Mouse (Mus musculus) liver, embryonic 15.5 days (tissue): Measurements from ENCODE around the gene Tspear. TPM values are rescaled to one million over a fixed set of nuclear protein-coding genes. Genes with fewer than 3 reads are reported as not detected.
"Not testable (repeated sequence)": the region's sequence is repeated elsewhere in the genome, so short reads cannot be mapped to it uniquely, and the experiment has no call there.

ENCODE experiments used
- ATAC-seq: fragments of 200-750 bp; cut with Nextera tagmentation; 2 replicates; pipeline ENCODE4 v1.8.0; 2017; ENCODE audit warnings: moderate number of reproducible peaks, mild to moderate bottlenecking, moderate library complexity; ENCODE audit not compliant: insufficient read depth
- H3K27ac ChIP-seq: fragments of 300-500 bp; sonication (generic); replicated peaks from 2 replicates; pipeline ENCODE4 v1.5.1; 2015; ENCODE audit warnings: mild to moderate bottlenecking, inconsistent platforms
- H3K27me3 ChIP-seq: fragments of 300-500 bp; sonication (generic); 2 replicates; pipeline ENCODE4 v1.6.1; 2015; ENCODE audit warnings: mild to moderate bottlenecking, inconsistent platforms
- H3K36me3 ChIP-seq: fragments of 300-500 bp; sonication (generic); replicated peaks from 2 replicates; pipeline ENCODE4 v1.6.1; 2015; ENCODE audit warnings: moderate library complexity, mild to moderate bottlenecking, inconsistent platforms
- H3K4me1 ChIP-seq: fragments of 300-500 bp; sonication (generic); replicated peaks from 2 replicates; pipeline ENCODE4 v1.6.1; 2015; ENCODE audit warnings: inconsistent platforms
- H3K4me2 ChIP-seq: fragments of 300-500 bp; sonication (generic); 2 replicates; pipeline ENCODE4 v1.6.1; 2015; ENCODE audit warnings: moderate library complexity, mild to moderate bottlenecking, inconsistent platforms
- H3K4me3 ChIP-seq: fragments of 300-500 bp; sonication (generic); replicated peaks from 2 replicates; pipeline ENCODE4 v1.5.1; 2015; ENCODE audit warnings: mild to moderate bottlenecking, inconsistent platforms
- H3K9ac ChIP-seq: fragments of 300-500 bp; sonication (generic); 2 replicates; pipeline ENCODE4 v1.6.1; 2015; ENCODE audit warnings: moderate library complexity, mild to moderate bottlenecking, inconsistent platforms
- H3K9me3 ChIP-seq: fragments of 300-500 bp; sonication (generic); replicated peaks from 2 replicates; pipeline ENCODE4 v1.6.1; 2016; ENCODE audit warnings: inconsistent platforms
- WGBS: fragments of 180-500 bp; shearing (Covaris S2); methylation state at CpG from one replicate; pipeline ENCODE4 v1.1.7; 2015; ENCODE audit warnings: mixed read lengths; ENCODE audit not compliant: insufficient replicate concordance; 5-methylcytosine and 5-hydroxymethylcytosine counted together
- polyA plus RNA-seq: library from polyadenylated mRNA; unstranded; fragments of >200 nt; fragmentation: Nextera tagmentation; extraction: Ambion mirVana; gene quantifications from 2 replicates; pipeline ENCODE4 v1.2.1, GENCODE M21; 2015

The Tspear gene
- polyA plus RNA-seq, 1 experiment from 2014 or later, result not detected

DNA sequence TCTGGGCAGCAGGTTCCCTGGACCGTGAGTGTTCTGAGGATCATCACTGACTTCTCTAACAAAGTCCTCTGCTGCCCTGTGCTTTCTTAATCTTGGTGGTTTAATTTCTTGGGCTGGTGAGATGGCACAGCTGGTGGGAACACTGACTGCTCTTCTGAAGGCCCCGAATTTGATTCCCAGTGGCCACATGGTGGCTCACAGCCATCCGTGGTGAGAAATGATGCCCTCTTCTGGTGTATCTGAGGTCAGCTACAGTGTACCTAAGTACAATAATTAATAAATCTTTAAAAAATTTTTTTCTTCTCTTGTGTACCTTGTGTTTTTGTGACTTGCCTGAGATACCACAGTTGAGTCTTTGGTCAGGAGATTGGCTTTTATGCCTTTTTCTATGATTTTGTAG lies 65.9 kb downstream of the Tspear start:
- not testable (repeated sequence) for ATAC-seq, H3K4me3 ChIP-seq, H3K27me3 ChIP-seq, H3K27ac ChIP-seq, H3K36me3 ChIP-seq, H3K4me1 ChIP-seq, H3K9me3 ChIP-seq, H3K9ac ChIP-seq, H3K4me2 ChIP-seq
- WGBS, result 37% methylated on average over 3 of the region's 3 CpGs

DNA sequence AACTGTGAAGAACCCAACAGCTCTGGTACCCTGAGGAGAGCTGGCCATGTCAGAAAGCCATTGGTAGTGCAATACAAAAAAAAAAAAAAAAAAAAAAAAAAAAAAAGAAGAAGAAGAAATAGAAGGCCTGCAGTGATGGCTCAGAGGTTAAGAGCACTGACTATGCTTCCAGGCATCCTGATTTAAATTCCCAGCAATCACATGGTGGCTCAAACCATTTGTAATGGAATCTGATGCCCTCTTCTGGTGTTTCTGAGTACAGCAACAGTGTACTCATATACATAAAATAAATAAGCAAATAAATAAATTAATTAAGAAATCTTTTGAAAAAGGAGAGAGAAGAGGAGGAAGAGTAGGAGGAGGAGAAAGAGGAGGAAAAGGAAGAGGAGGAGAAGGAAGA lies 67.1 kb downstream of the Tspear start:
- no peak overlapping the region for H3K27ac ChIP-seq
- ATAC-seq, result no peak
- H3K9ac ChIP-seq, result no peak overlapping the region
- no peaks in the 10 kb centered on the region for H3K36me3 ChIP-seq
- H3K9me3 ChIP-seq, result no peaks in the 10 kb centered on the region
- H3K4me2 ChIP-seq, result no peak overlapping the region
- H3K4me1 ChIP-seq, result no peaks in the 10 kb centered on the region
- no peak overlapping the region for H3K4me3 ChIP-seq
- no peaks in the 10 kb centered on the region for H3K27me3 ChIP-seq

DNA sequence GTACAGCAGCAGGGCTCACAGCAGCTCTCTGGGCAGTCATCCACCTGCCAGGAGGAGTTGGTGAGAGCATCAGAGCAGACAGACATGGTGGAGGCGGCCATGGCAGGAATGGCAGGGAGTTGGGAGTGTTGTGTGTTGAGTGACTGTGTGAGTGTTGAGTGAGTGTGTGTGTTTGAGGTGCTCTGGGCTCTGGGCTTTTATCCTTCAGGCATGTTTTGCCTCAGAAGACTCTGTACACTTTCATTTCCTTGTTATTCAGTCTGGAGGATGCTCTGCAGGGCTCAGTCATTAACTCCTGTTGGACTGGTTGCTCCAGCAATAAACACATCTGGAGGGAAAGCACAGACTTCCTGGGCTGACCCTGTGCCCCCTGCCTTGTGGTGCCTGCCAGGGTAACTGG lies 73.2 kb downstream of the Tspear start, which contains the start of gene Gm3233:
Gene Gm3233 (minus strand): TSS at position 101 of the 400 bp plus-strand sequence.
- H3K4me2 ChIP-seq, H3K9me3 ChIP-seq, H3K36me3 ChIP-seq, H3K27me3 ChIP-seq, H3K9ac ChIP-seq, H3K4me3 ChIP-seq, ATAC-seq, H3K27ac ChIP-seq, H3K4me1 ChIP-seq: not testable (repeated sequence)
- WGBS, result no CpG with 5 or more reads among the region's 1 CpGs

DNA sequence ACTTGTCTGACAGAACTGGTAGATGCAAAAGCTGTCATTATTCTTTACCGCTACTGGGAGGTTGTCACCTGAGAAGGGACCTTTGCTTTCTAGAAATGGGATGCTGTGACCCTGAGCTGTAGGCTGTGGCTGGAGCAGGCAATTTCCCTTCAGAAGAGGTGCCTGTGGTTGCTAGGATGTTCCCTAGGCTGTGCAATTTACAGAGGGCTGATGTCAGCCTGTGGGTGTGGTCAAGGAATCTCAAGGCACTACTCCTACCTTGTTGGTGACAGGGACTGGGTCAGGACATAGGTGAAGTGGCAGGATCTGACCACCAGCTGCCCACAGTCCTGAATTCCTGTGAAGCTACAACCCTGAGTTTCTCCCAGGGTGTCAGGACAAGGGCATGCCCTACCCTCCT lies 83.4 kb downstream of the Tspear start:
- Histone ChIP-seq H3K4me1 (no peaks in the 10 kb centered on the region), H3K36me3 (no peaks in the 10 kb centered on the region), H3K9me3 (no peaks in the 10 kb centered on the region), H3K4me2 (no peak overlapping the region), H3K27ac (no peak overlapping the region), H3K27me3 (no peaks in the 10 kb centered on the region), H3K4me3 (no peak overlapping the region), H3K9ac (no peak overlapping the region)
- ATAC-seq, result no peak
- WGBS, result 61% methylated on average over 1 of the region's 1 CpGs

DNA sequence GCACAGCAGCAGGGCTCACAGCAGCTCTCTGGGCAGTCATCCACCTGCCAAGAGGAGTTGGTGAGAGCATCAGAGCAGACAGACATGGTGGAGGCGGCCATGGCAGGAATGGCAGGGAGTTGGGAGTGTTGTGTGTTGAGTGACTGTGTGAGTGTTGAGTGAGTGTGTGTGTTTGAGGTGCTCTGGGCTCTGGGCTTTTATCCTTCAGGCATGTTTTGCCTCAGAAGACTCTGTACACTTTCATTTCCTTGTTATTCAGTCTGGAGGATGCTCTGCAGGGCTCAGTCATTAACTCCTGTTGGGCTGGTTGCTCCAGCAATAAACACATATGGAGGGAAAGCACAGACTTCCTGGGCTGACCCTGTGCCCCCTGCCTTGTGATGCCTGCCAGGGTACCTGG lies 84.9 kb downstream of the Tspear start, which contains the start of gene Gm3238:
Gene Gm3238 (minus strand): TSS at position 101 of the 400 bp plus-strand sequence.
- not testable (repeated sequence) for H3K9me3 ChIP-seq, H3K27ac ChIP-seq, H3K9ac ChIP-seq, H3K27me3 ChIP-seq, H3K4me3 ChIP-seq, H3K4me1 ChIP-seq, H3K36me3 ChIP-seq, H3K4me2 ChIP-seq, ATAC-seq
- no CpG with 5 or more reads among the region's 1 CpGs for WGBS

DNA sequence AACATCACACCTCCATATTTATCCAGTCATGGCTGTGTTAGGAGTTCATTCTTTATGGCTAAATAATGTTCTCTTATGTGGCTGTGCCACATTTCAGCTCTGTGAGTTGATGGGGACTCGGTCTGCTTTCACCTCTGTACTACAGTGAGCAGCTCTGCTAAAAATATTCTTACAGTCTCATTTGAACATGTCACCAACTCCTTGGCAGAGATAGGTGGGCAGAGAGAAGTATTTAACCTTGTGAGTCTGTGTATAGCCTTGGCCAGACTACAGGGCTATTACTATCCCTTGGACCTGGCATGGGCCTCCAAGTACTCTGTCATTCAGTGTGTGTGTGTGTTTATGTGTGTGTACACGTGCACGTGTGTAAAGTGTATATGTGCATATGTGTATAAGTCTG lies 85.8 kb downstream of the Tspear start:
- H3K4me2 ChIP-seq, H3K4me1 ChIP-seq, H3K9me3 ChIP-seq, H3K27me3 ChIP-seq, H3K27ac ChIP-seq, H3K36me3 ChIP-seq, ATAC-seq, H3K9ac ChIP-seq, H3K4me3 ChIP-seq: not testable (repeated sequence)
- WGBS, result 65% methylated on average over 2 of the region's 3 CpGs

DNA sequence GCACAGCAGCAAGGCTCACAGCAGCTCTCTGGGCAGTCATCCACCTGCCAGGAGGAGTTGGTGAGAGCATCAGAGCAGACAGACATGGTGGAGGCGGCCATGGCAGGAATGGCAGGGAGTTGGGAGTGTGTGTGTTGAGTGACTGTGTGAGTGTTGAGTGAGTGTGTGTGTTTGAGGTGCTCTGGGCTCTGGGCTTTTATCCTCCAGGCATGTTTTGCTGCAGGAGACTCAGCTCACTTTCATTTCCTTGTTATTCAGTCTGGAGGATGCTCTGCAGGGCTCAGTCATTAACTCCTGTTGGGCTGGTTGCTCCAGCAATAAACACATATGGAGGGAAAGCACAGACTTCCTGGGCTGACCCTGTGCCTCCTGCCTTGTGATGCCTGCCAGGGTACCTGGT lies 90.5 kb downstream of the Tspear start, which contains the start of gene Gm7138:
Gene Gm7138 (minus strand): TSS at position 101 of the 400 bp plus-strand sequence.
- not testable (repeated sequence) for ATAC-seq, H3K27ac ChIP-seq, H3K9me3 ChIP-seq, H3K4me1 ChIP-seq, H3K9ac ChIP-seq, H3K36me3 ChIP-seq, H3K4me3 ChIP-seq, H3K27me3 ChIP-seq, H3K4me2 ChIP-seq
- 48% methylated on average over 1 of the region's 1 CpGs for WGBS

DNA sequence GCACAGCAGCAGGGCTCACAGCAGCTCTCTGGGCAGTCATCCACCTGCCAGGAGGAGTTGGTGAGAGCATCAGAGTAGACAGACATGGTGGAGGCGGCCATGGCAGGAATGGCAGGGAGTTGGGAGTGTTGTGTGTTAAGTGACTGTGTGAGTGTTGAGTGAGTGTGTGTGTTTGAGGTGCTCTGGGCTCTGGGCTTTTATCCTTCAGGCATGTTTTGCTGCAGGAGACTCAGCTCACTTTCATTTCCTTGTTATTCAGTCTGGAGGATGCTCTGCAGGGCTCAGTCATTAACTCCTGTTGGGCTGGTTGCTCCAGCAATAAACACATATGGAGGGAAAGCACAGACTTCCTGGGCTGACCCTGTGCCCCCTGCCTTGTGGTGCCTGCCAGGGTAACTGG lies 96.1 kb downstream of the Tspear start, which contains the start of gene Gm3250:
Gene Gm3250 (minus strand): TSS at position 101 of the 400 bp plus-strand sequence.
- H3K27ac ChIP-seq, H3K36me3 ChIP-seq, ATAC-seq, H3K9me3 ChIP-seq, H3K9ac ChIP-seq, H3K4me3 ChIP-seq, H3K4me2 ChIP-seq, H3K27me3 ChIP-seq, H3K4me1 ChIP-seq: not testable (repeated sequence)
- 22% methylated on average over 1 of the region's 1 CpGs for WGBS

DNA sequence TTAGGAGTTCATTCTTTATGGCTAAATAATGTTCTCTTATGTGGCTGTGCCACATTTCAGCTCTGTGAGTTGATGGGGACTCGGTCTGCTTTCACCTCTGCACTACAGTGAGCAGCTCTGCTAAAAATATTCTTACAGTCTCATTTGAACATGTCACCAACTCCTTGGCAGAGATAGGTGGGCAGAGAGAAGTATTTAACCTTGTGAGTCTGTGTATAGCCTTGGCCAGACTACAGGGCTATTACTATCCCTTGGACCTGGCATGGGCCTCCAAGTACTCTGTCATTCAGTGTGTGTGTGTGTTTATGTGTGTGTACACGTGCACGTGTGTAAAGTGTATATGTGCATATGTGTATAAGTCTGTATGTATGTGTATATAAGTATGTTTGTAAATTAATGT lies 97.0 kb downstream of the Tspear start:
- H3K27me3 ChIP-seq, H3K36me3 ChIP-seq, H3K4me1 ChIP-seq, H3K9ac ChIP-seq, ATAC-seq, H3K9me3 ChIP-seq, H3K27ac ChIP-seq, H3K4me2 ChIP-seq, H3K4me3 ChIP-seq: not testable (repeated sequence)
- WGBS, result 67% methylated on average over 3 of the region's 3 CpGs

DNA sequence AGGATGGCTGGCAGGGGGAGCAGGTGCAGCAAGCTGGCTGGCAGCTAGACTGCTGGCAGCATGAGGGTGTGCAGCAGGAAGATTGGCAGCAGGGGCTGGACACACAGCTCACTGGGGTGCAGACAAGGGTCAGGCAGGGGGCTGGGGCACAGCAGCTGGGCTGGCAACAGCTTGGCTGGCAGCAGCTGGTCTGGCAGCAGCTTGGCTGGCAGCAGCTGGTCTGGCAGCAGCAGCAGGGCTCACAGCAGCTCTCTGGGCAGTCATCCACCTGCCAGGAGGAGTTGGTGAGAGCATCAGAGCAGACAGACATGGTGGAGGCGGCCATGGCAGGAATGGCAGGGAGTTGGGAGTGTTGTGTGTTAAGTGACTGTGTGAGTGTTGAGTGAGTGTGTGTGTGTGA lies 101.5 kb downstream of the Tspear start, which contains the start of gene Gm7137:
Gene Gm7137 (minus strand): TSS at position 325 of the 400 bp plus-strand sequence.
- H3K36me3 ChIP-seq, H3K9me3 ChIP-seq, H3K4me2 ChIP-seq, H3K27me3 ChIP-seq, H3K4me1 ChIP-seq, H3K27ac ChIP-seq, ATAC-seq, H3K9ac ChIP-seq, H3K4me3 ChIP-seq: not testable (repeated sequence)
- 57% methylated on average over 1 of the region's 1 CpGs for WGBS

DNA sequence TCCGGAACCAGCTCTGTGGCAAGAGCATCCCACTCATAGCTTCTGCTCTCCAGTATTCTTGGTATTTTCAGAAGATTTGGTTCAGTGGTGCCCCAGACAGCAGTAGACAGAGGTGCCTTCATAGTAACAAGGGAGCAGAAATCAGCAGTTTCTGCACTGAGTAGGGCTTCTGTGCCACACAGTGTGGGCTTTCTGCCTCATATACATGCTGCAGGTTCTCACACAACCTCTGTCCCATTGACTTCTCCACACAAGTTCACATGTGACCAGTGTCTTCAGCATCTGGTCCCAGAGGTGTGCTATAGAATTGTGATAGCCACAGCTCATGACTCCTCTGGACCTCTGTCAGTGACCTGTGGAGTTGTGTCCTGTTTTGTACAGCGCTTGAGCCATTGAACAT lies 102.3 kb downstream of the Tspear start:
- ATAC-seq, result no peak
- WGBS, result 59% methylated on average over 2 of the region's 2 CpGs
- H3K4me3 ChIP-seq, result no peak overlapping the region
- no peaks in the 10 kb centered on the region for H3K27me3 ChIP-seq
- no peaks in the 10 kb centered on the region for H3K4me1 ChIP-seq
- H3K36me3 ChIP-seq, result no peaks in the 10 kb centered on the region
- H3K9ac ChIP-seq, result no peak overlapping the region
- no peaks in the 10 kb centered on the region for H3K9me3 ChIP-seq
- H3K27ac ChIP-seq, result no peak overlapping the region
- H3K4me2 ChIP-seq, result no peak overlapping the region

DNA sequence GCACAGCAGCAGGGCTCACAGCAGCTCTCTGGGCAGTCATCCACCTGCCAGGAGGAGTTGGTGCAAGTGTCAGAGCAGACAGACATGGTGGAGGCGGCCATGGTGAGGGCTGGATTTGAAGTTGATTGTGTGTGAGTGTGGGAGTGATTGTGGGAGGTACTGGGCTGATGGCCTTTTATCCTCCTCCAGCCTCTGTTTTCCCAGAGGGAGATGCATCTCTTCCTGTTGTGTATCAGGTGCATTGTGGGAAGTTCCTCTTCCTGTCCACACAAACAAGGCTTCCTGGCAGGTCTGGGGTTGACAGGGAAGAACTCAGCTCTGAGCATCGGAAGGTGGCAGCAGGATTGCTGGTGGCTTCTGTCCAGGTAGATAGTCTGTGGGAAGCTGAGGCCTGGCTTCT lies 108.6 kb downstream of the Tspear start, which contains the start of gene Gm9639:
Gene Gm9639 (minus strand): TSS at position 101 of the 400 bp plus-strand sequence.
- no peaks in the 10 kb centered on the region for H3K4me1 ChIP-seq
- no peak within 1 kb of the TSS for H3K9ac ChIP-seq
- ATAC-seq, result no peak
- H3K4me2 ChIP-seq, result no peak within 1 kb of the TSS
- H3K4me3 ChIP-seq, result no peak within 1 kb of the TSS
- no peak within 1 kb of the TSS for H3K27ac ChIP-seq
- no peaks in the 10 kb centered on the region for H3K9me3 ChIP-seq
- no peaks in the 10 kb centered on the region for H3K27me3 ChIP-seq
- WGBS, result 23% methylated on average over 2 of the region's 2 CpGs
- no peaks in the 10 kb centered on the region for H3K36me3 ChIP-seq
